Mouse (Mus musculus) heart, adult 2 months (tissue): ENCODE measurements around the gene Slc9a2.

Experiments
- CTCF ChIP-seq: fragments of 200-600 bp; IDR thresholded peaks from 2 replicates; pipeline ENCODE4 v1.8.1; 2022; ENCODE audit warnings: antibody characterized with exemption, mild to moderate bottlenecking, moderate library complexity
- EP300 ChIP-seq: fragments of 200-500 bp; IDR thresholded peaks from 2 replicates; pipeline ENCODE4 v1.6.1; 2011; ENCODE audit warnings: low read depth, low read length, control low read depth; ENCODE audit not compliant: insufficient read depth
- POLR2A ChIP-seq: fragments of 200-500 bp; IDR thresholded peaks from 2 replicates; pipeline ENCODE4 v1.6.1; 2011; ENCODE audit warnings: mild to moderate bottlenecking, low read depth, low read length, control low read depth; ENCODE audit not compliant: insufficient read depth

GRCm38 (mm10) chr1:40677306-40677705, 3.1 kb upstream of the Slc9a2 start:
- peak; percentile 66 for TF ChIP-seq CTCF
- no peak for TF ChIP-seq EP300
- no peak for TF ChIP-seq POLR2A
